Mouse (Mus musculus) heart, adult 2 months (tissue): Measurements from ENCODE around the gene Klk5.

ENCODE experiments used
- CTCF ChIP-seq: fragments of 200-600 bp; IDR thresholded peaks from 2 replicates; pipeline ENCODE4 v1.8.1; 2022; ENCODE audit warnings: antibody characterized with exemption, mild to moderate bottlenecking, moderate library complexity
- POLR2A ChIP-seq: fragments of 200-500 bp; IDR thresholded peaks from 2 replicates; pipeline ENCODE4 v1.6.1; 2011; ENCODE audit warnings: mild to moderate bottlenecking, low read depth, low read length, control low read depth; ENCODE audit not compliant: insufficient read depth

GRCm38 (mm10) chr7:43860411-43860810 lies 18.6 kb downstream of the Klk5 start:
- TF ChIP-seq CTCF (no peak), POLR2A (no peak)
